Mouse (Mus musculus) thymus, adult 2 months (tissue): Measurements from ENCODE around the gene Cnn1. TPM values are rescaled to one million over a fixed set of nuclear protein-coding genes. Genes with fewer than 3 reads are reported as not detected.

Experiments
- DNase-seq: peaks from one replicate; pipeline ENCODE4 v3.0.0; 2021
- H3K27ac ChIP-seq: fragments of 200-500 bp; 2 replicates; pipeline ENCODE4 v1.5.1; 2012; ENCODE audit warnings: low read length, control low read depth; ENCODE audit not compliant: control insufficient read depth, insufficient read depth
- H3K27me3 ChIP-seq: fragments of 200-500 bp; 2 replicates; pipeline ENCODE4 v1.6.1; 2012; ENCODE audit warnings: mild to moderate bottlenecking, low read length, moderate library complexity, mixed read lengths; ENCODE audit not compliant: control insufficient read depth, insufficient read depth
- H3K36me3 ChIP-seq: fragments of 200-500 bp; 2 replicates; pipeline ENCODE4 v1.6.1; 2012; ENCODE audit warnings: mild to moderate bottlenecking, low read length, moderate library complexity; ENCODE audit not compliant: control insufficient read depth, insufficient read depth
- H3K4me1 ChIP-seq: fragments of 200-500 bp; replicated peaks from 2 replicates; pipeline ENCODE4 v1.6.1; 2012; ENCODE audit warnings: low read length; ENCODE audit not compliant: control insufficient read depth, insufficient read depth
- H3K4me3 ChIP-seq: fragments of 200-500 bp; 2 replicates; pipeline ENCODE4 v1.5.1; 2012; ENCODE audit warnings: mild to moderate bottlenecking, low read length, control low read depth, moderate library complexity; ENCODE audit not compliant: control insufficient read depth, insufficient read depth
- CTCF ChIP-seq: fragments of 200-500 bp; IDR thresholded peaks from 2 replicates; pipeline ENCODE4 v1.5.1; 2012; ENCODE audit warnings: mild to moderate bottlenecking, control low read depth, low read length, moderate library complexity, borderline replicate concordance; ENCODE audit not compliant: control insufficient read depth, poor library complexity, insufficient read depth; ENCODE audit errors: extremely low read depth
- POLR2A ChIP-seq: fragments of 200-500 bp; IDR thresholded peaks from 2 replicates; pipeline ENCODE4 v1.6.1; 2012; ENCODE audit warnings: mild to moderate bottlenecking, low read length, control low read depth, moderate library complexity; ENCODE audit not compliant: control insufficient read depth, poor library complexity, insufficient read depth; ENCODE audit errors: extremely low read depth
- WGBS: fragments of 180-500 bp; shearing (Covaris S2); methylation state at CpG from one replicate; pipeline ENCODE4 v1.1.7; 2018; 5-methylcytosine and 5-hydroxymethylcytosine counted together
- polyA plus RNA-seq: library from polyadenylated mRNA; depleted of rRNA; stranded (reverse); fragments of >200 nt; gene quantifications from 2 replicates; pipeline ENCODE4 v1.2.3, GENCODE M21; 2012

Cnn1 gene
- polyA plus RNA-seq, 1 experiment = 5.0 TPM

DNA sequence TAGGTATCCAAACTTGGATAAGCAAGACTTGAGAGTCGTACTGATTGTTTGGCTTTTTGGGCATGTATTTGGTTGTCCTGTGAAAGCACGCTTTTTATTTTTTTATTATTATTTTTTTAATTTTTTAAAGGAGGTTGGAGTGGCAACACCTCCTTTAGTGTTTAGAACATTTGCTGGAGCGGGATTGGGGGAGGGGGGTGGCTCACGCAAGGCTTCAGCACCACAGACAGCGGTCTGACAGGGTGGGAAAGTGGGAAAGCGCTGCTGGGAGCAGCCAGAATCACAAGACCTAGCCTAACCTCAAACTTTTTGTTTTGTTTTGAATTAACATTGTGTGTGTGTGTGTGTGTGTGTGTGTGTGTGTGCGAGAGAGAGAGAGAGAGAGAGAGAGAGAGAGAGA lies 45.4 kb upstream of the Cnn1 start:
- TF ChIP-seq POLR2A (no peak), CTCF (no peak)
- no peak overlapping the region for H3K27ac ChIP-seq
- no peaks in the 10 kb centered on the region; the same call in 1 of the 2 replicates for H3K36me3 ChIP-seq
- peaks cover 10% of the 10 kb centered on the region; the same call in 1 of the 2 replicates for H3K27me3 ChIP-seq
- 52% methylated on average over 7 of the region's 7 CpGs for WGBS
- peaks cover 21% of the 10 kb centered on the region for H3K4me1 ChIP-seq
- no peak for DNase-seq
- no peak overlapping the region for H3K4me3 ChIP-seq

DNA sequence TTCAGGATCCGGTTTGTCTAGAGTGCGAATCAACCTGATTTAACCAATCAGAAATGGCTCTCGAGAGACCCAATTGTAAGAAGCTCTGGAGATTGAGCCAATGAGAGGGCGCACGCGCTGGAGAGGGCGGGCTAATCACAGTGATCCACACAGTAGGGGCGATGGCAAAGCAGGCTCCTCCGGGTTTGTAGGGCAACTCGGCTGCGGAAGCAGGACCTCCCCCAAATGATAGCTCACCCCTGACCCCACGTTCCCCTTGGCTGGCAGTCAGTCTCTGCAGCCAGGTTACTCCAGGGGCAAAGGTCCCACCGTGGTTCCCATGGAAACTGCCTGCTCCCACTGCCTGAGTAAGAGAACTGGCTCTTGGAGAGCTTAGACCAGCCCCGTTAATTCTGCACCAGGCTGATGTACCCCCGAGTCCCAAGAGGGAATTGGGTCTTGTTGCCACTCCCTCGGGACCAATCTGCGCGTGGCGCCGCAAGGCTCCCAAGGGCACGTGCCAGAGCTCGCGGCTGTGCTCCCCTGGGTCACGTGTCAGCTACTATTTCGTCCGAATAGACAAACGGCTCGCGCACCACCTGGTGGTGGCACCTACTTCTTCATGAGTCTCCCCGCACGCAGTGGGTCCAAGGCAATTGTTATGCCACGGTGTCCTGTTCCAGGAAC lies 44.5 kb upstream of the Cnn1 start:
- peaks cover 21% of the 10 kb centered on the region for H3K4me1 ChIP-seq
- H3K27ac ChIP-seq = no peak overlapping the region
- TF ChIP-seq CTCF (peak; percentile 83), POLR2A (no peak)
- 6% methylated on average over 32 of the region's 32 CpGs for WGBS
- peak; percentile 77 for DNase-seq
- H3K4me3 ChIP-seq = no peak overlapping the region
- H3K36me3 ChIP-seq = peaks cover 3% of the 10 kb centered on the region
- H3K27me3 ChIP-seq = peaks cover 10% of the 10 kb centered on the region; the same call in 1 of the 2 replicates

DNA sequence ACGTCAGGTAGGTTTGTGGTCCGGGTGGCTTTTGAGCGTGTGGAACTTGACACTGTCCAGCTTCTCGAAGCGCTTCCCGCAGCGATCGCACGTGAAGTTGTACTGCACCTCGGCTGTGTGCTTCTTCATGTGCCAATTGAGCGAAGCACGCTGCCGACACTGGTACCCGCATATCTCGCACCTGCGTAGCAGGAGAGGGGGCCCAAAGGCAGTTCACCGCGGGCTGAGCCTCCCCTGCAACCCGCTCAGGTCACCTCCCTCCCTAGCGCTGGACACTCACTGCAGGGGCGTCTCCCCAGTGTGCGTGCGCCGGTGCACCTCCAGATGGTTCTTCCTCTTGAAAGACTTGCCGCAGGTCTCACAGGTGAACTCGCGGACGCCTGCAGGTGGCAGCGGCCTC lies 43.3 kb upstream of the Cnn1 start:
- DNase-seq = no peak
- no peak overlapping the region for H3K4me3 ChIP-seq
- H3K36me3 ChIP-seq = peaks cover 5% of the 10 kb centered on the region
- peaks cover 10% of the 10 kb centered on the region; the same call in 1 of the 2 replicates for H3K27me3 ChIP-seq
- no peak for TF ChIP-seq POLR2A
- no peak for TF ChIP-seq CTCF
- no peak overlapping the region for H3K27ac ChIP-seq
- WGBS = 57% methylated on average over 29 of the region's 29 CpGs
- peaks cover 16% of the 10 kb centered on the region for H3K4me1 ChIP-seq

DNA sequence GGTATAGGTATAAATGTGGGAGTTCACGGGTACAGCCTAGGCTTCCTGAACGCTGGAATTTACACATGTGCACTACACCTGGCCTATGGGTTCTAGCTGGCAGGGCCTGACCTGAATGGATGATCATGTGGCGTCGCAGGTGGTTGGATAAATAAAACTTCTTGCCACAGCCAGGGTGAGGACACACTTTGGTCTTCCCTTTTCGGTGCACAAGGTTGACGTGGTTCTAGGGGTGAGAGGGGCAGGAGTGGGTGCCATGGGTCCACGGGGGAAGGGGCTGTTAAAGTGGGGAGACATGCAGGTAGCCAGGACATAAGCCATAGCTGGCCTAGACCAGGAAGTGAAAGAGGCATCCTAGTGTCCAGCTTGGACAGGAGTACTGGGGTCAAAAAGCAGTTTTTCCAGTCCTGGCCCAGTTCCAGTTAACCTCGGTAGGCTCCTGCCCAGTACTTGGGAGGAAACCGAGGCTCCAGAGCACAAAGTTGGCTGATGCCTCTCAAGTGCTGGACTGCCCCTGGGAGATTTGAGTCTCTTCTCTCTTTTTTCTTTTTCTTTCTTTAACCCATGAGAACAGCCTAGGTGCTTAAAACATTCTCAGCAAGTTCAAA lies 42.6 kb upstream of the Cnn1 start:
- H3K4me1 ChIP-seq = peaks cover 10% of the 10 kb centered on the region
- H3K36me3 ChIP-seq = peaks cover 5% of the 10 kb centered on the region
- no peak for TF ChIP-seq CTCF
- TF ChIP-seq POLR2A = no peak
- no peak for DNase-seq
- H3K27me3 ChIP-seq = peaks cover 7% of the 10 kb centered on the region; the same call in 1 of the 2 replicates
- no peak overlapping the region for H3K4me3 ChIP-seq
- H3K27ac ChIP-seq = no peak overlapping the region
- WGBS = 82% methylated on average over 9 of the region's 9 CpGs

DNA sequence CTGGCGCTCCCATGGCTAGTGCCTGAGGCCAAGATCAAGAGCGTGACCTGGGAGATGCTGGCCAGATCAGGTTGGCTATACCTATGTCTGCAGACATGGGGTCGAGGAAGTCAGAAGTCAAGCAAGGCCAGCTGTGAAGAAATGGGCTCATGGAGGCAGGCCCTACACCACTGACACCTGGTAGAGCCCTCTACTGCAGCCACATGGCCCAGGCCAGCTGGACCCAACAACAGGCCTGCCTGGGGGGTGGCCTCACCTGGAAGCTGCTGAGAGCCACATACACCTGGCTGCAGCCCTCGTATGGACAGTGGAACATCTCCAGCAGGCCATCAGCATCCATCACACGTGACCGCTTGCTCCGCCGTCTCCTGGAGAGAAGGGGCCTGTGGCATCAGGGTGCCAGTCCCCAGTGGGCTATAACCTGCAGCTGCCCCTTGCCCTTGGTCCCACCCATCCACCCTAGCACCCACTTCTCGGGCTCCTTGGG lies 41.9 kb upstream of the Cnn1 start:
- Histone ChIP-seq H3K27ac (no peak overlapping the region), H3K36me3 (peaks cover 11% of the 10 kb centered on the region), H3K4me3 (no peak overlapping the region), H3K27me3 (peaks cover 2% of the 10 kb centered on the region; the same call in 1 of the 2 replicates), H3K4me1 (peaks cover 4% of the 10 kb centered on the region)
- WGBS = 96% methylated on average over 9 of the region's 9 CpGs
- DNase-seq = no peak
- TF ChIP-seq POLR2A = no peak

DNA sequence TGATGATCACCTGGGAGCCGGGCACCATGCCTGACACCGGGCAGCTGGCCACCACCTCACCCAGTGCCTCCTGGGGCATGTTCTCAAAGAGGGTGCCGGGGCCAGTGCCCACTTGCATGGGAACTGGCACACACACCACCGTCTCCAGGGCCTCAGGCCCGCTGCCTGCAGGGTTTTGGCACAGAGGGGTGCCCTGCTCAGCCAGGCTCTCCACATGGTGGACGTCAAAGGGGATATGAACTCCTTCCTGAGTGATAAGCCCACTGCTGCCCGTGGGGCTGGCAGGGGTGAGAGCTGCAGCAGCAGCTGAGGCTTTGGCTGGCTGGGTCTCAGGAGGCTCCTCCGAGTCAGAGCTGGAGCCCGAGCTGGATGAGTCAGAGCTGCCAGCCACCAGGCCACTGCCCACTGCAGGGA lies 41.0 kb upstream of the Cnn1 start:
- no peak for DNase-seq

More for the DNA sequence above, 41.0 kb upstream of the Cnn1 start:
- peaks cover 4% of the 10 kb centered on the region for H3K4me1 ChIP-seq
- WGBS = 96% methylated on average over 9 of the region's 9 CpGs
- TF ChIP-seq CTCF = no peak
- TF ChIP-seq POLR2A = no peak
- H3K4me3 ChIP-seq = no peak overlapping the region
- H3K27me3 ChIP-seq = no peaks in the 10 kb centered on the region; the same call in 1 of the 2 replicates
- H3K27ac ChIP-seq = no peak overlapping the region
- H3K36me3 ChIP-seq = peaks cover 11% of the 10 kb centered on the region
